Mouse (Mus musculus) ES-Bruce4 (cell line): ENCODE measurements around the gene Ccdc194. TPM values are rescaled to one million over a fixed set of nuclear protein-coding genes. Genes with fewer than 3 reads are reported as not detected.

Experiments
- H3K27ac ChIP-seq: 2 replicates; pipeline ENCODE4 v1.5.1; 2012; ENCODE audit warnings: low read length, inconsistent platforms; ENCODE audit not compliant: insufficient read depth
- H3K27me3 ChIP-seq: 2 replicates; pipeline ENCODE4 v1.6.1; 2012; ENCODE audit warnings: mild to moderate bottlenecking, low read length, inconsistent platforms; ENCODE audit not compliant: control insufficient read depth, poor library complexity, insufficient read depth, severe bottlenecking
- H3K36me3 ChIP-seq: 2 replicates; pipeline ENCODE4 v1.6.1; 2012; ENCODE audit warnings: inconsistent platforms, mild to moderate bottlenecking, low read length, moderate library complexity; ENCODE audit not compliant: control insufficient read depth, poor library complexity, insufficient read depth, severe bottlenecking
- H3K4me1 ChIP-seq: one replicate; pipeline ENCODE4 v1.8.1; 2011; ENCODE audit warnings: low read length; ENCODE audit not compliant: control insufficient read depth, insufficient read depth
- H3K4me3 ChIP-seq: 2 replicates; pipeline ENCODE4 v1.5.1; 2011; ENCODE audit warnings: low read depth, mild to moderate bottlenecking, low read length
- H3K9ac ChIP-seq: 2 replicates; pipeline ENCODE4 v1.6.1; 2012; ENCODE audit warnings: low read depth, mild to moderate bottlenecking, inconsistent platforms; ENCODE audit not compliant: poor library complexity, severe bottlenecking
- H3K9me3 ChIP-seq: replicated peaks from 2 replicates; pipeline ENCODE4 v1.6.1; 2012; ENCODE audit warnings: mild to moderate bottlenecking, low read length, inconsistent platforms; ENCODE audit not compliant: control insufficient read depth, poor library complexity, insufficient read depth, severe bottlenecking
- CTCF ChIP-seq: IDR thresholded peaks from one replicate; pipeline ENCODE4 v1.8.1; 2011; ENCODE audit warnings: low read depth, low read length
- EP300 ChIP-seq: IDR thresholded peaks from 2 replicates; pipeline ENCODE4 v1.6.1; 2011; ENCODE audit warnings: low read depth, low read length; ENCODE audit not compliant: insufficient read depth
- POLR2A ChIP-seq: IDR thresholded peaks from one replicate; pipeline ENCODE4 v1.8.1; 2011; ENCODE audit warnings: low read length; ENCODE audit not compliant: insufficient read depth
- polyA plus RNA-seq: library from polyadenylated mRNA; stranded (reverse); fragments of >200 nt; gene quantifications from 2 replicates; pipeline ENCODE4 v1.2.4, GENCODE M21; 2011; ENCODE audit warnings: low read depth; ENCODE audit not compliant: missing spikeins, insufficient read depth, insufficient read length

The Ccdc194 gene
- polyA plus RNA-seq, 1 experiment: 4.9 TPM

DNA sequence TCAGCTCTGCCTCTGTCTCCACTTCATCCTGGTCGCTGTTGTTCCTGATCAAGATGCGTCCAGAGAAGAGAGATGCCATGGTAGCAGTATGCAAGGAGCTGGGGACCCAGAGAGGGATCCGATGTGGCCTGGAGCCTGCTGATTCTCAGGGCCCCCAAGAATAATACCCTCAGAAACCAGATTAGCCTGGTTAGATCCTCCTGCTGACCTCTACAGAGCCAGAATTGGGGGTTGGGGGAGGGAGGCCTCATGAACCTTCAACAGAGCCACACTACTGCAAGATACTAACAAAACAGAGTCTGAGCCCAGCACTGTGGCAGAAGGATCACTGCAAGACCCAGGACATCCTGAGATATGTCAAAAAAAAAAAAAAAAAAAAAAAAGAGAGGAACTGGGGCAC is 41.0 kb upstream of the Ccdc194 start, which contains the start of gene Nxnl1:
Nxnl1 (minus strand) TSS at position 101 of the 400 bp plus-strand sequence.
- H3K27me3 ChIP-seq: peaks cover 3% of the 10 kb centered on the region; the same call in 1 of the 2 replicates
- TF ChIP-seq EP300 (no peak), CTCF (no peak), POLR2A (no peak)
- H3K27ac ChIP-seq: no peak within 1 kb of the TSS
- H3K4me3 ChIP-seq: no peak within 1 kb of the TSS
- H3K4me1 ChIP-seq: peaks cover 3% of the 10 kb centered on the region
- H3K9ac ChIP-seq: no peak within 1 kb of the TSS
- no peaks in the 10 kb centered on the region for H3K36me3 ChIP-seq
- H3K9me3 ChIP-seq: no peaks in the 10 kb centered on the region

GRCm38 (mm10) chr8:71563992-71564391 is 38.5 kb upstream of the Ccdc194 start:
- Histone ChIP-seq H3K9ac (no peak overlapping the region), H3K4me1 (peaks cover 3% of the 10 kb centered on the region), H3K36me3 (no peaks in the 10 kb centered on the region), H3K9me3 (no peaks in the 10 kb centered on the region), H3K27me3 (peaks cover 3% of the 10 kb centered on the region; the same call in 1 of the 2 replicates), H3K27ac (no peak overlapping the region), H3K4me3 (no peak overlapping the region)
- no peak for TF ChIP-seq POLR2A
- TF ChIP-seq EP300: no peak
- TF ChIP-seq CTCF: peak; percentile 42

DNA sequence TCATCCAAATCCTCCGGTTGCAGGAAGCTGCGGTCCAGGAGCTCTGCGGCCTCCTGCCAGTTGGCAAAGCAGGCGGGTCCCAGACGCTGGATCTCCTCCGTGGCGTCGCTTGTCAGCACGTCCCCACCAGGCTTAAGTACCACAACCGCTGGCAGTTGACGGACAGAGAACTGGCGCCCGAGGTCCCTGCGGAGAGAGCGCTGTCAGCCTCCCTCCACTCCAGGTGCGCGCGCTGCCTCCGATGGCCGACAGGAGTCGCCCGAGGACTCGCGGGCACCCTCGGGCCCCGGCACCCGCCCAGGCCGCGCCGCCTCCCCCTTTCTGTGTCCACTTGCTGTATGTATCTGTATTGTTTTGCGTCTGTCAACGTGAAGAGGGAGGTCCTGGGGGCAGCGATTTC is 37.2 kb upstream of the Ccdc194 start:
- H3K27ac ChIP-seq: no peak overlapping the region
- peak; percentile 75 for TF ChIP-seq CTCF
- TF ChIP-seq EP300: no peak
- peak overlapping the region; percentile 37 for H3K9ac ChIP-seq
- peaks cover 3% of the 10 kb centered on the region for H3K4me1 ChIP-seq
- no peaks in the 10 kb centered on the region for H3K9me3 ChIP-seq
- peak overlapping the region; percentile 67 for H3K4me3 ChIP-seq
- H3K27me3 ChIP-seq: peaks cover 3% of the 10 kb centered on the region; the same call in 1 of the 2 replicates
- H3K36me3 ChIP-seq: no peaks in the 10 kb centered on the region

DNA sequence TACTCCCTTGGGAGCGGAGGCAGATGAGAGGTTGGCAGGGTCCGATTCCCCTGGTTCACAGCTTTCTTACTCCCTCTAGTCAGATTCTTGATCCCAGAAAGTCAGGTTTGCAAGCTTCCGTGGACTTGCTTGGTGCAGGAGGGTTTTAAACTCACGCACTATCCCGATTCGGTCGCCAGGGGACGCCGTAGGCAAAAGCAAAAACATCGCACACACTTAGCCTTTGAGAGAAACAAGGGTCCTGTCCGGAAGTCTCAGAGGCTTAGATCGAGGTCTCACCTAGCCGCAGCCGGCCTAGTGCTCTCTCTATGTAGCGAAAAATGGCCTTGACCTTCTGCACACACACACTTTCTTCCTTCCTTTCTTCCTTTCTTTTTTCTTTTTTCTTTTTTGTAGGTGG is 35.9 kb upstream of the Ccdc194 start:
- Histone ChIP-seq H3K36me3 (no peaks in the 10 kb centered on the region), H3K4me3 (no peak overlapping the region), H3K27ac (no peak overlapping the region), H3K27me3 (peaks cover 3% of the 10 kb centered on the region; the same call in 1 of the 2 replicates), H3K9ac (no peak overlapping the region), H3K4me1 (no peaks in the 10 kb centered on the region), H3K9me3 (no peaks in the 10 kb centered on the region)
- TF ChIP-seq POLR2A (no peak), CTCF (peak; percentile 94), EP300 (no peak)

- Histone ChIP-seq H3K36me3 (no peaks in the 10 kb centered on the region), H3K27ac (no peak overlapping the region), H3K4me3 (no peak overlapping the region), H3K9me3 (no peaks in the 10 kb centered on the region), H3K27me3 (peaks cover 3% of the 10 kb centered on the region; the same call in 1 of the 2 replicates), H3K4me1 (no peaks in the 10 kb centered on the region), H3K9ac (no peak overlapping the region)
- no peak for TF ChIP-seq EP300
- no peak for TF ChIP-seq POLR2A
- TF ChIP-seq CTCF: no peak
Measured at GRCm38 (mm10) chr8:71560765-71561164, 35.3 kb upstream of the Ccdc194 start.

GRCm38 (mm10) chr8:71560071-71560470 is 34.6 kb upstream of the Ccdc194 start:
- TF ChIP-seq EP300 (no peak), CTCF (no peak), POLR2A (no peak)
- Histone ChIP-seq H3K4me1 (no peaks in the 10 kb centered on the region), H3K27me3 (peaks cover 3% of the 10 kb centered on the region; the same call in 1 of the 2 replicates), H3K9ac (no peak overlapping the region), H3K9me3 (no peaks in the 10 kb centered on the region), H3K36me3 (no peaks in the 10 kb centered on the region), H3K27ac (no peak overlapping the region), H3K4me3 (no peak overlapping the region)
